8 mouse cellular contexts compared by ENCODE assay signal in genomic region chr11:77606469-77606834, GRCm38 (mm10). TPM values are rescaled to one million over a fixed set of nuclear protein-coding genes. Genes with fewer than 3 reads are reported as not detected.
DNase-seq lines count a peak whose midpoint lies in the region; ATAC-seq and TF ChIP-seq lines count a peak whose summit lies in the region.

No protein-coding gene starts in this region.

- H3K9ac ChIP-seq in limb, embryonic 13.5 days, result peak overlapping the region; percentile 99
- peak overlapping the region; percentile 96 for H3K9ac ChIP-seq in stomach, embryonic 14.5 days (replicated peaks; ENCODE audit: low read depth, low read length)

- peak overlapping the region; percentile 93 for H3K4me2 ChIP-seq in limb, embryonic 13.5 days (replicated peaks)
- peak overlapping the region; percentile 91 for H3K4me2 ChIP-seq in stomach, embryonic 14.5 days (replicated peaks; ENCODE audit: low read depth, low read length)

- 8% methylated on average over 6 of the region's 6 CpGs for WGBS in limb, embryonic 13.5 days
- WGBS in stomach, embryonic 14.5 days, result 8% methylated on average over 6 of the region's 6 CpGs

- H3K27me3 ChIP-seq in erythroblast, embryonic 14.5 days (ENCODE audit: control insufficient read depth), result no peaks in the 10 kb centered on the region
- H3K27me3 ChIP-seq in testis, adult 2 months (ENCODE audit: control insufficient read depth, insufficient read depth, low read length), result no peaks in the 10 kb centered on the region
- no peaks in the 10 kb centered on the region for H3K27me3 ChIP-seq in limb, embryonic 13.5 days
- no peaks in the 10 kb centered on the region for H3K27me3 ChIP-seq in stomach, embryonic 14.5 days (ENCODE audit: control insufficient read depth, insufficient read depth, low read length)

- no peaks in the 10 kb centered on the region for H3K9me3 ChIP-seq in erythroblast, embryonic 14.5 days (ENCODE audit: control insufficient read depth, low read length)
- H3K9me3 ChIP-seq in limb, embryonic 13.5 days, result no peaks in the 10 kb centered on the region
- H3K9me3 ChIP-seq in stomach, embryonic 14.5 days (ENCODE audit: control insufficient read depth, low read depth, low read length), result no peaks in the 10 kb centered on the region

- DNase-seq in testis, postnatal 14 days (ENCODE audit: low spot score), result no peak
- no peak for DNase-seq in frontal cortex, postnatal 25 days (ENCODE audit: low spot score in 2 of 2)
- no peak for DNase-seq in layer of hippocampus, adult 8-10 months (ENCODE audit: low spot score in 2 of 2)

- H3K36me3 ChIP-seq in erythroblast, embryonic 14.5 days (ENCODE audit: control insufficient read depth), result peaks cover 25% of the 10 kb centered on the region
- H3K36me3 ChIP-seq in testis, adult 2 months (ENCODE audit: control insufficient read depth, insufficient read depth, low read length), result no peaks in the 10 kb centered on the region
- H3K36me3 ChIP-seq in limb, embryonic 13.5 days, result peaks cover 7% of the 10 kb centered on the region; the same call in 1 of the 2 replicates
- H3K36me3 ChIP-seq in stomach, embryonic 14.5 days (ENCODE audit: control insufficient read depth, insufficient read depth, low read length), result no peaks in the 10 kb centered on the region; the same call in 1 of the 2 replicates

- TF ChIP-seq POLR2A in testis, adult 2 months (IDR thresholded peaks at IDR 0.05; ENCODE audit: control insufficient read depth, low read depth, low read length), result no peak

- H3K4me3 ChIP-seq in erythroblast, embryonic 14.5 days (replicated peaks), result peak overlapping the region; percentile 99
- peak overlapping the region; percentile 98 for H3K4me3 ChIP-seq in testis, adult 2 months (ENCODE audit: control insufficient read depth, low read depth, low read length)
- peak overlapping the region; percentile 97 for H3K4me3 ChIP-seq in limb, embryonic 13.5 days
- peak overlapping the region; percentile 99 for H3K4me3 ChIP-seq in stomach, embryonic 14.5 days (ENCODE audit: low read depth, low read length)

- ATAC-seq in erythroblast, adult 5-6 weeks (replicated peaks; ENCODE audit: low FRiP score, poor library complexity, severe bottlenecking), result no peak
- no peak for ATAC-seq in limb, embryonic 13.5 days (ENCODE audit: low FRiP score, low read depth)
- no peak for ATAC-seq in stomach, embryonic 14.5 days (ENCODE audit: insufficient number of reproducible peaks, insufficient read depth, low FRiP score, low read depth)

- peaks cover 41% of the 10 kb centered on the region for H3K4me1 ChIP-seq in erythroblast, embryonic 14.5 days (ENCODE audit: control insufficient read depth)
- H3K4me1 ChIP-seq in testis, adult 2 months (ENCODE audit: control insufficient read depth, insufficient read depth, low read length), result peaks cover 5% of the 10 kb centered on the region
- peaks cover 17% of the 10 kb centered on the region for H3K4me1 ChIP-seq in limb, embryonic 13.5 days
- H3K4me1 ChIP-seq in stomach, embryonic 14.5 days (ENCODE audit: control insufficient read depth, insufficient read depth, low read length), result 0 out of 2 replicates have a peak, but pooled peaks cover 8% of the 10 kb centered on the region

- peak overlapping the region; percentile 98; the same call in 1 of the 2 replicates for H3K27ac ChIP-seq in testis, adult 2 months (ENCODE audit: control insufficient read depth, insufficient read depth, low read depth, low read length)
- H3K27ac ChIP-seq in limb, embryonic 13.5 days, result peak overlapping the region; percentile 97; the same call in 1 of the 2 replicates
- H3K27ac ChIP-seq in stomach, embryonic 14.5 days (ENCODE audit: low read length), result peak overlapping the region; percentile 96; the same call in 1 of the 2 replicates

- no peak for TF ChIP-seq CTCF in testis, adult 2 months (IDR thresholded peaks at IDR 0.05; ENCODE audit: control insufficient read depth, insufficient read depth, insufficient replicate concordance, low read depth, low read length)

RNA-seq across cellular contexts. Expression of gene Taok1, which starts 1.2 kb away (rescaled TPM):
- polyA plus RNA-seq in erythroblast, embryonic 14.5 days (2012), result 0.10 and 0.13 TPM in 2 replicates
- total RNA-seq in erythroblast, adult 5-6 weeks (2015; ENCODE audit: low replicate concordance), result 9.8 and 20.9 TPM in 2 replicates
- 24.4 and 25.3 TPM in 2 replicates for total RNA-seq in erythroblast, adult 5-6 weeks (2017; ENCODE audit: low replicate concordance)
- 4.5 and 5.8 TPM in 2 replicates for polyA plus RNA-seq in testis, adult 2 months (2012; rRNA removed)
- polyA plus RNA-seq in limb, embryonic 13.5 days (2015; fragmentation: Nextera tagmentation; extraction: Ambion mirVana), result 14.5 and 14.6 TPM in 2 replicates
- polyA plus RNA-seq in stomach, embryonic 14.5 days (2014; fragmentation: Nextera tagmentation; extraction: Ambion mirVana), result 23.2 and 24.1 TPM in 2 replicates
- total RNA-seq in layer of hippocampus, adult 8-10 months (2022), result 100 to 1,000 TPM in 2 of 4 experiments, 10 to 100 TPM in 2; 99.9 to 115 (median 107) TPM
